Mouse (Mus musculus) MEL-GATA-1-ER (cell line): ENCODE measurements around the gene Ddx31.

Source experiments
- DNase-seq: peaks from one replicate; pipeline ENCODE4 v3.0.0-alpha.2; 2012; ENCODE audit warnings: low read depth; ENCODE audit errors: extremely low read depth

Ddx31 gene

DNA sequence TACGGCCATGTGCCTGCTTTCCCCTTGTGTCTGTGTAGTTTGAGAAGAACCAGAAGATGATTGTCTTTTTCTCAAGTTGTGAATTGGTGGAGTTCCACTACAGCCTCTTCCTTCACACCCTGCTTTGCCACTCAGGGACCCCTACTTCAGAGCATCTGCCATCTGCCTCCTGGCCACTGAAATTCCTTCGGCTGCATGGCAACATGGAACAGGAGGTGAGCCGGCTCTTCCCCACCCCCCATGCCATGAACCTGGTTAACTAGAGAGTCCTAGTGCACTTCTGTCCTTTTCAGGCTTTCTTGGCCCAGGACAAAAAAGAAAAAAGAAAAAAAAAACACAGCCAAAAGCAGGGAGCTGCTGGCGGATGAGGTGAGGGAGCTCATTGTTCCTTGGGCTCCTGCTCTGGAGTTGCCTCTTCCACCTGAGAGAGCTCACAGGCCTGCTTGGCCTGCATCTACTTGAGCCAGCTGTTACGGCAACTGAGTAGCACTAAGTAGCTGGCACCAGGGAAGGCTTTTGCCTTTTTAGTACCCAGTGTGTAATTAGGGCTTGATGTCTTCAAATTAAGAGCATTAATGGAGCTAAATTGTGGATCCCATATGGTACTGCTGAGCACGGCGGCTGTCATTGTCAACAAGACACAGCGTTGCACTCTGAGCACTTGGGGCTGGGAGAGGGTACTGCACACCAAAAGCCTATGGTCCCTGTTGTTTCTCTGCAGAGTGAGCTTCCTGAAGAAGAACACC is 20.6 kb downstream of the Ddx31 start:
- no peak for DNase-seq

GRCm38 (mm10) chr2:28863857-28864256 is 23.7 kb downstream of the Ddx31 start:
- no peak for DNase-seq

GRCm38 (mm10) chr2:28867495-28867894 is 27.3 kb downstream of the Ddx31 start:
- no peak for DNase-seq

GRCm38 (mm10) chr2:28875554-28875953 is 35.3 kb downstream of the Ddx31 start:
- DNase-seq: no peak

DNA sequence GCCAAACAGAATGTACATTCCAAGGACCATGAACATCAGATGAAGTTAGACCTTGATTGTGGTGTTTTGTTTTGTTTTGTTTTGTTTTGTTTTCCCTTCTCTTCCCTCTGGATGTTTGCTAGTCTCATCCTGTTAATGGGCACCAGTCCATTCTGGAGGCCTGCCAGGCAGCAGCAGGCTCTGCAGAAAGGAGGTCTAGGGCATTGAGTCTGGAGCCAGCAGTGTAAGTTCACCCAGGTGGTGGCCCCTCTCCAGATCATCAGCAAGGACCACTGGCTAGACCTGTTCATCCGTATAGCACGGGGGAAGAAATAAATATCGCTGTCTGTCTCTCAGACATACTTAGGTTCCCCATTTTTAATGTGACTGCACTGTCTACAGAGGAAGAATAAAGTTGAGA is 41.1 kb downstream of the Ddx31 start:
- DNase-seq: no peak

DNA sequence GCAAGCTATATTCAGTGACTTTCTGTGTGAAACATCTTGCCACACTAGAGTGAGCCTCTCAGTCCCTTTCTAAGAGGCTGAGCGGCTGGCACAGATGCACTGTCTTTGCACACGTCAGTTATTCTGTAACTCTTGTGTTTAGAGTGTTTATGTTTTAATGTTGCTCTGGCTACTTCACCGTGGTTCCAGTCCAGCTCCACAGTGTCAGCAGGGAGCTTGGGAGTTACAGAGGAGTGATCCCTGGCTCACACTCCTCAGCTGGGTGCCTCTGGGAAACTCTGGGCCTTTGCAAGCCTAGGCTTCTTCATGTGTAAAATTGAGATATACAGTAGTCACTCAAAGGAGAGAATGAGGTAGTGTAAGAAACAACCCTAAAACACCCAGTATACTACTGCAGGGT is 41.8 kb downstream of the Ddx31 start:
- no peak for DNase-seq

- no peak for DNase-seq
These were observed 42.8 kb downstream of the Ddx31 start for GRCm38 (mm10) chr2:28882826-28883485.

DNA sequence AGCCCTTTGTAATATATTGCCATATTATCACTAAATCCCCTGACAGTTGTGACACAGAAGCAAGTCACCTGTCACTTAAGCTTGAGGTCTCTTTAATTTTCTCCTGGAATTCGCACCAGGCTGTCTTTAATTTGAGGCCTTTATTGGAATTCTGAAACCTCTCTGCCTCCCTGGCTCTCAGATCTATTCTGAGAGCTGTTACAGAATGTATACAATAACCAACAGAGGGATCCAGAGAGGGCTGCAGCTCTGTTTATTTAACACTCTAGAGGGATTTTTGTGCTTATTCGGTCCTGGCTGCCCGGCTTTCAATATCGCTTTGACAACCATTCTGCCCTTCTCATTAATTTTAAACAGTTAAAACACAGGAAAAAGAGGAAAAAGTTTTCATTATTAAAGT is 44.7 kb downstream of the Ddx31 start:
- no peak for DNase-seq

- DNase-seq: no peak
These were observed 52.6 kb downstream of the Ddx31 start for GRCm38 (mm10) chr2:28892796-28893195.

GRCm38 (mm10) chr2:28893526-28893925 is 53.3 kb downstream of the Ddx31 start:
- DNase-seq: no peak

DNA sequence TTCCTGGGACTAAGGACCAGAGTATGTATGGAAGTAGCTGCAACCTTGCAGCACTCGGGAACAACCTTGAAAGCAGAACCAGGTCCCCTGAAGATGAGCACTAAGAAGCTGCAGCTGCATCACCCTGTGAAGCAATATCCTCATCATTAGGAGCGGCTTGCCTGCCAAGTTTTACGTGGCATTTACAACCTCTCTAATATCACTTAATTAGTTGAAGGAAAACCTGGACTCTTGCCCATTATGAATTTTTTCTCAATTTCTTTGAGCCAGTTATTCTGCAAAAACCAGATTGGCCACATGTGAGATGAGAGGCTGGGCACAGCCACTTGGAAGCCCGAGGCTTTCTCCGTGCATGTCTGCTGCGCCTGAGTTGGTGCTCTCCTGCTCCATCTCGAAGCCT is 55.7 kb downstream of the Ddx31 start:
- DNase-seq: no peak

DNA sequence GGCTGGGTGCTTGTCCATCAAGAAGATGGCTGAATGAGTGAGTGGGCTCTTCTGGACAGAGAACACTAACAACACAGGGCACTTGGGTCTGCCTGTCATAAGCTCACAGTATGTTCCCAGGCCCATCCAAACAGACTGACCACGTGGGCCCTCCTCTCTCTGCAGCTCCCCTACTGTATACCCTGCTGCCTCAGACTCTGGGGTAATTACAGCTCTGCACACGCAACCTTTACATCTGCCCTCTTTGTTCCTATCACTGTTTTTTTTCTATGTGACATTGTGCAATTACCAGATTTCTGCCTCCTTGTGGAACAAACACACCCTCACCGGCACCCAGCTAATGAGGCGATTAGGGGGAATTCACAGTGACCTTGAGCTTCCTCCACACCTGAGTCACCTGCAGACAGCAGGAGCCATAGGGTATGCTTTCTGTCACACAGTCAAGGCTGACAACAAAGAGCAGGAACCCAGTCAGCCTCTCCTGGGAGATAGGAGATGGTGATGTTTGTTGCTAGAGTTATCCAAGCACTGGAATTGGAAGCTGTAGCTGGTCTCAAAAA is 57.2 kb downstream of the Ddx31 start:
- DNase-seq: no peak

DNA sequence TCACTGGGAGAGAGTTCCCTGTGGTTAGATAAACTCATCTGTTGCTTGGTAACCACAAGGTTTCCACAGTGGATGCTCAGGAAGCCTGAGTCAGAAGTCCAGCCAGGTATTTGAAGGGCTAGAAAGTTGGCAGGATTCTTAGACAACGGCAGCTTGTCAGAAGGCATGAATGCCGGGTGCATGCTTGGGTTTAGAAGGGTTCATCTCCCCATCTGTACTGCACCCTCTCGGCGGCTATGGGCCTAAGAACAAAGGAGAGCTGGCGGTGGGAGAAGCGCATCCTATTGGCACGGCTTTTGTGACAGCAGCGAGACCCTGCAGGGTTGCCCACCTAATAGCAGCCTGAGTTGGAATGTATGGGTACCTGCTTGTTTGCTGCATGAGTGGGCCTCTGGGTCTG is 62.1 kb downstream of the Ddx31 start:
- no peak for DNase-seq

DNA sequence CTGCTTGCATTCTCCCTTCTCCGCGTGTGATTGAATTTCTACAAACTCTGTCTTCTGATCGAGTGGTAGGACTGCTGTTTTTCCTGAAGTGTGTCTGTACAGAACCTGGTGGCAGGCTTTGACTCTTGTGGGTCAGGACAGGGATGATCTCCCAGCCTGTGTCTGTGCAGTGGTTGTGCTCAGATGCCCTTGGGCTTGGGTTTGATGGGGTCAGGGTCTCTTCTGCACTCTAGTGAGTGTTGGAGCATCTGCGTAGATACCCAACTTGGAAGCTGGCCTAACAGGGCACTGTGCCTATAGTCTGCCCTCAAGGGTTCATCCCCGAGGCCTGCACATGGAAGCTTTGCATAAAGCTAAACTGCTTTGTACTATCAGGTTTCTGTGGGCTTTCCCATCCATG is 63.7 kb downstream of the Ddx31 start:
- DNase-seq: no peak

DNA sequence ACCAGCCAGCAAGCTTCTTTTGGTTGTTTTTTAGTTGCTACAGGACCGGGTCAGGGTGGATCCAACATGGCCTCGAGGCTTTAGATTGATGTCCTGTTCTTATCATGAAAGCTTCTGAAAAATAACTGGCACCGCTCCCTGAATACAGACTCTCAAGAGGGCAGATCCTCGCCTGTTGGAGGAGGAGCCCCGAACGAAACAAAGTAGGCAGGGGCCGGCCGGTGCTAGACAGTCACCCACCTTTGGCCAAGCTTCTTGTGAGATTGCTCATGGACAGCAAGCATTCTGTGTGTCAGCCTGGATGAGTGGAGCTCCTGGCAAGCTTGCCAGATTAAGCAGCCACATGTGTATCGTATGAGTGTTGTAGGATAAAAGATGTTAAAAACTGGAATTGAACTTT is 64.6 kb downstream of the Ddx31 start:
- no peak for DNase-seq

DNA sequence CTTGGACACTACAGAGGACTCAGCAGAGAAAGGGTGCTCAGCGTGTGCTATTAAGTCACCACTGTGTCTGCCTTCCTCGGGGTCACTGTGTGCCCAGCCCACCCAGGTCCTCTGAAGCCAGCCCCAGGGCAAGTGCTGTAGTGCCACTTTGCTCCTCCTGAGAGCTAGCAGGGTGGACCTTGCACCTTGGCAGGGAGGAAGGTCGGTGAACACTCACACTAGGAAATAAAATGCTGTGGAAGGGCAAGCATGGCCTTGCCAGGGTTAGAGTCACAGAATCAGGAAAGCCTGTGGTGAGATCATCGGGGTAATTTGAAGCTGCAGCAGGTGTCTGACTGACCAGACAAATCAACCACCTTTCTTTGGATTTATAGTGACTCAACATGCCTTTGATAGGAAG is 65.4 kb downstream of the Ddx31 start:
- DNase-seq: no peak

DNA sequence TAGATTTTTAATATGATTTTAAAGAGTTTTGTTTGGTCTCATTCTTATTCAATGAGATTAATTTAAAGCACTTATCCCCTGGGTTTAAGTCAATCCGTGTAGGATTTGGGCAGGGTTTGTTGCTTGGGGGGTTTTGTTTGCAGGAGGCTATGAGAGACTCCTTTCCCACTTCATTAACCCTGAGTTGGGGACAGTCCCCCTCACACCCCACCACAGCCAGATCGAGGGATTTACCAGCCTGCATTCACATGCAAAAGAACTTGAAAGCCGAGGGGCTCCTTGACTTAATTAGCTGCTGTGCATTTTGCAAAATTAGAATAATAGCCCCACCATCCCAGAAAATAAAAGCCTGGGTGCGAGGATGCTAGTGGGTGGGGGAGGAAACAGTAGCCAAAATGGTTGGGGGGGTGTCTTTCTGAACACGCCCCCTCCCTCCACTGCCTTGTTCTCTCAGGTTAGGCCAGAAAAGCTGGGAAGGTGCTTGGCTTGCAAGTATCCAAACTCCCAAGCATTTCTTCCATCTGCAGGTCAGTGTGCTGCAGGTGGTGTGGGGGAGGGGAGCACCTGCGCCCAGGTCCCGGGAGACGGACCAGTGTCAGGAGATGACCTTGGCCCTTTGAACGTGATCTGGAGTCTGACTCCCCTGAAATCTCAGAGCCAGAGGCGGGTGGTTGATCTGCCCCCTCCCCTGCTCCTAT is 67.6 kb downstream of the Ddx31 start:
- no peak for DNase-seq

DNA sequence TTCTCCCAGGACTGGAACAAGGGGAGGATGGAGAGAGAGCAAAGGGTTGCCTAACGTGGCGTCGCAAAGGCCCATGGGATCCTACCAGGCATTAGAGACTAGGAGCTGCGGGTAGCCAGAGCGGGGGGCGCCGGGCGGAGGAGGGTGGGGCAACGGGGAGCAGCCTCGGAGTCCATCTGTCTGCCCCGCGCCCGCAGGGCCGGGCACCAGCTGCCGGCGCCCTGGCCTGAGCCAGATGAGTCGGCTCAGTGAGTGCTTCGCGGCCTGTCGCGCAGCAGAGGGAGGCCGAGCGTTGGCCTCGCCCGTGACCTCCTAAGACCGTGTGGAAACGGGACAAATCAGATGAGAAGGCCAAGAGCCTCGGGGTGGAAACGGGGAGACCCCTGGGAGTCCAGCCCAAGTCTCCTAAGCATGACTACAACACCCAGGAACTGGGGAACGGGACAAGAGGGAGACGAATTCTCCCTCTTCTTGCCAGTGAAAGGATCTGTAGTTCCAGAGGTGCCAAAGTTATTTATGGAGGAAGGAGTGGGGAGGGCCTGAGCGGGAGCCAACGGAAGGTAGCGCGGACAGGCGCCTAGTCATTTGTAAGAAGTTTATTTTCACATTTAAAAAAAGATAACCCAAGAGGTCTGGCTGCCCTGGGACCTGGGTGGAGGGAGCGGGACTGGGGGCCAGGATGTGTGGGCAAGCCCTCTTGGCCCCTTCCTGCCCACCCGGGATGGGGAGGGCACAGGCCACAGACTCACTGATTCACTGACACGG is 68.4 kb downstream of the Ddx31 start:
- DNase-seq: no peak

DNA sequence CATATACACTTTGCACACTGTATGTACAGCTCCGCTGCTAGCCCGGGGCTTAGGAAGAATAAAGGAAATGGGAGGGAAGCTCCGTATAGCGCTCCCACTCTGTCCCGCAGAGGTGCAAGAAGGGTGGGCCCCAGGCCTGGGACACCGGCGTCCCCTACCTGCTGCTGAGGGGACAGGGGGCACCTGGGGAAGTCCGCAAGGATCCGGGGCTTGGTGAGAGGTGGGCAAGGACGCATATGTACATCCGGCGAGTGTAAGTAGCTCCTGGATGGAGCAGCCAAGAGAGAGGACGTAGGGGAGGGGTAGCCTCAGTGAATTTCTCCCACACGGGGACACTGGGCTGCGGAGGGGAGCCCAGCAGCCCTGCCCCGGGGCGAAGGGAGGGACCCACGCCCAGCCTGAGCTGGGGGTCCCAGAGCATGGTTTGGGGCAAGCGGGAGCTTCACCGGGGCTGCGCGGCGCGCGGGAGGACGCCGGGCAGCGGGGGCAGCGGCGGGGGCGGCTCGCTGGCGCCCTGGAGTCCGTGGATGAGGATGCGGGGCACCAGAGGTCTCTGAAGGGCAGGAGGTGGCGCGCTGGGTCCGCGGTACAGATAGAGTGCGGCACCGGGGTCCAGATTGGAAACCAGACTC is 69.1 kb downstream of the Ddx31 start:
- DNase-seq: no peak

DNA sequence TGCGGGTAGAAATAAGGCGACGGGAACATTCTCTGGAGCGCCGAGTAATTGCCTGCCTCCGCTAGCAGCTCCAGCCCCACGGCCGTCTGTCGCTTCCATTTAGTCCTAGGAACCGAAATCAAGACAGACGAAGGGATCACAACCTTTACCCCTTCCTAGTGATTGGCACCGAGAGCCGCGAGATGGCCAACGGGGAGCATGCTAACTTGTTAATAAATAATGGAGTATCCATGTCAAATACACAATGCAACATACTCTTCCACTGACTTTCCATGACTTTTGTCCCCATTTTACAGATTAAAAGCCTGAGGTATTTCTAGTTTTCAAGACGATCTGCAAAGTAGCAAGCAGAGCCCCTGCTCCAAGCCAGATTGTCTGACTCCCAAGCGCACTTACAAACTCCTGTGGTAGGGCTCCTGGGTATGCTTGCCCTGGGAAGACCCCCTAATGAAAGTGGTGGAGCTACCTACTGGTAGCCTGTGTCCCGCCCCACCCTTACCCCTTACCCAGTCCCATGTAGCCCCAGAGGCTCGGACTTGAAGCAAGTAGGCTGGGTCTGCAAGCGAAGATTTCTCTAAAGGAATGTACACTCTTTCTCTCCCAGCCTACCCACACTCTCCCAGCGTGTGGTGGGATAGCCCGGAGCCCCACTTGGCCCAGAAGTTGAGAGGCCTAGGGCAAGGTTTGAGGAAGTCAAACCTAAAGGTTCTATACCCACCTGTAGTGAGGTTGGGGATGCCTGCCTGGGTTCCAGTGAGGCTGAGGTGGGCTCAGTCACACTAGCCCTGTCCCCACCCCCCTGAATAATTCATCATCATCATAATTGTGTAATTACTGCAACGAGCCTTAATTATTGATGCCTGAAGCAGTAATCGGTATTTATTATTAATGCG is 69.9 kb downstream of the Ddx31 start:
- DNase-seq: no peak
